Mouse (Mus musculus) gastrocnemius, adult 18-20 months (tissue): ENCODE data around the gene Meis2. TPM values are rescaled to one million over a fixed set of nuclear protein-coding genes. Genes with fewer than 3 reads are reported as not detected.

ENCODE experiments used
- DNase-seq: peaks from one replicate; pipeline ENCODE4 v3.0.0; 2021; ENCODE audit warnings: low spot score
- total RNA-seq, 2 experiments: library from RNA; stranded (reverse); gene quantifications; 2 replicates each; pipeline ENCODE4 v1.2.3; 2021

The Meis2 gene
- total RNA-seq, 2 experiments from 2014 or later: 1.3 to 1.4 TPM

GRCm38 (mm10) chr2:115950645-115951044, 115.0 kb downstream of the Meis2 start:
- no peak for DNase-seq

GRCm38 (mm10) chr2:115948630-115949426, 116.8 kb downstream of the Meis2 start:
- DNase-seq: no peak

- DNase-seq: no peak
Measured at GRCm38 (mm10) chr2:115947714-115948226, 117.9 kb downstream of the Meis2 start.

GRCm38 (mm10) chr2:115943044-115943443, 122.6 kb downstream of the Meis2 start:
- no peak for DNase-seq

GRCm38 (mm10) chr2:115939849-115940248, 125.8 kb downstream of the Meis2 start:
- no peak for DNase-seq

GRCm38 (mm10) chr2:115938926-115939563, 126.6 kb downstream of the Meis2 start:
- no peak for DNase-seq

- peak; percentile 2 for DNase-seq
Measured at GRCm38 (mm10) chr2:115938296-115938695, 127.3 kb downstream of the Meis2 start.

GRCm38 (mm10) chr2:115937896-115938295, 127.7 kb downstream of the Meis2 start:
- peak; percentile 9 for DNase-seq

- no peak for DNase-seq
Measured at GRCm38 (mm10) chr2:115936786-115937185, 128.9 kb downstream of the Meis2 start.

GRCm38 (mm10) chr2:115934299-115934698, 131.3 kb downstream of the Meis2 start:
- DNase-seq: no peak

- no peak for DNase-seq
Measured at GRCm38 (mm10) chr2:115933259-115933658, 132.4 kb downstream of the Meis2 start.

- DNase-seq: no peak
Measured at GRCm38 (mm10) chr2:115925744-115926143, 139.9 kb downstream of the Meis2 start.

- DNase-seq: no peak
Measured at GRCm38 (mm10) chr2:115924472-115924871, 141.2 kb downstream of the Meis2 start.

- no peak for DNase-seq
Measured at GRCm38 (mm10) chr2:115923247-115923646, 142.4 kb downstream of the Meis2 start.

- no peak for DNase-seq
Measured at GRCm38 (mm10) chr2:115921687-115922086, 144.0 kb downstream of the Meis2 start.

- no peak for DNase-seq
Measured at GRCm38 (mm10) chr2:115920336-115920951, 145.2 kb downstream of the Meis2 start.

GRCm38 (mm10) chr2:115919141-115920071, 146.2 kb downstream of the Meis2 start:
- DNase-seq: no peak

- no peak for DNase-seq
Measured at GRCm38 (mm10) chr2:115918561-115918960, 147.1 kb downstream of the Meis2 start.

GRCm38 (mm10) chr2:115914539-115914938, 151.1 kb downstream of the Meis2 start:
- DNase-seq: no peak

- no peak for DNase-seq
Measured at GRCm38 (mm10) chr2:115912948-115913529, 152.6 kb downstream of the Meis2 start.
